In the genomic region with DNA sequence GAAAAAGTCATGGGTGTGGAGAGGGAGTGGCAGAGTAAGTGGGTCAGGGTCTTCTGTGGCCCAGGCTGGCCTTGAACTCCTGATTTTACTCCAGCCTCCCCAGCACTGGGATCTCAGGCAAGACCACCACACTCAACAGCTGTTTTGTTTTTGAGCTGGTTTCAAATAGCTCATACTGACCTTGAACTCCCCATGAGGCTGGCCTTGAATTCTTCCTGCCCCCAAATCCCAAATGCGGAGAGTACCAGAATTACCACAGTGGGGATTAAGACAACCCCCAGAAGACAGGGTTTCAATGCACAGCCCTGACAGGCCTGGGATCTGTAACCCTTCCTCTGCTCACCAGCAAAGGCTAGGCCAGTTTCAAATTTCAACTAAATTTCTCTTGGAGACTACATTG, we compare ENCODE assay signal across 26 mouse cellular contexts. TPM values are rescaled to one million over a fixed set of nuclear protein-coding genes. Genes with fewer than 3 reads are reported as not detected.
DNase-seq lines count a peak whose midpoint lies in the region; ATAC-seq lines count a peak whose summit lies in the region.
"Had no signal": no experiment of that assay in that cellular context is flagged by ENCODE, and none has a peak within 500 bp of the region (broad histone marks: within the 10 kb centered on the region; RNA-seq: fewer than 3 reads in every experiment).

No protein-coding gene starts in this region.

- no peak overlapping the region for H3K4me3 ChIP-seq in stomach, embryonic 15.5 days (replicated peaks)

- H3K9ac ChIP-seq in stomach, embryonic 15.5 days = no peak overlapping the region
- H3K9ac ChIP-seq: forebrain, embryonic 15.5 days; limb, embryonic 15.5 days; lung, embryonic 14.5 days had no signal

- H3K36me3 ChIP-seq in stomach, embryonic 15.5 days = no peaks in the 10 kb centered on the region
- H3K36me3 ChIP-seq: forebrain, embryonic 15.5 days; heart, embryonic 13.5 days; limb, embryonic 15.5 days; midbrain, embryonic 10.5 days; neural tube, embryonic 13.5 days had no signal

- no peak overlapping the region for H3K4me2 ChIP-seq in stomach, embryonic 15.5 days

- 88% methylated on average over 1 of the region's 1 CpGs for WGBS in stomach, embryonic 15.5 days

- H3K27ac ChIP-seq in stomach, embryonic 15.5 days = 0 out of 2 replicates have a peak overlapping the region, but pooled peaks have one; percentile 4
- H3K27ac ChIP-seq: forebrain, embryonic 15.5 days; hindbrain, postnatal 0 days; limb, embryonic 15.5 days; midbrain, embryonic 10.5 days; neural tube, embryonic 13.5 days had no signal

- peaks cover 13% of the 10 kb centered on the region; the same call in 1 of the 2 replicates for H3K4me1 ChIP-seq in stomach, embryonic 15.5 days

- DNase-seq in adrenal gland, postnatal 14 days = peak; percentile 10
- DNase-seq in adrenal gland, postnatal 25 days = no peak
- DNase-seq in kidney, adult 9 months = peak; percentile 3
- no peak for DNase-seq in kidney, adult 18-20 months
- DNase-seq in ES-CJ7 (ENCODE audit: low read depth, low spot score) = peak; percentile 86
- DNase-seq: B cell, adult 2 months; cerebellum, postnatal 14 days; heart, postnatal 36 days; kidney, postnatal 4 days; lung, embryonic 14.5 days; lung, postnatal 4 days; right cerebral cortex, postnatal 25 days; thymus, postnatal 4 days had no signal

- H3K9me3 ChIP-seq in stomach, embryonic 15.5 days = no peaks in the 10 kb centered on the region
- H3K9me3 ChIP-seq: forebrain, embryonic 15.5 days; heart, embryonic 13.5 days; limb, embryonic 15.5 days; midbrain, embryonic 10.5 days; neural tube, embryonic 13.5 days had no signal

- H3K27me3 ChIP-seq in stomach, embryonic 15.5 days (replicated peaks) = no peaks in the 10 kb centered on the region
- H3K27me3 ChIP-seq: forebrain, embryonic 15.5 days; heart, embryonic 13.5 days; limb, embryonic 15.5 days; neural tube, embryonic 13.5 days had no signal

- no peak for ATAC-seq in stomach, embryonic 15.5 days (ENCODE audit: insufficient read depth, low FRiP score, low read depth)
- ATAC-seq in CD4-positive, CD25-positive, alpha-beta regulatory T cell, adult 4 months = no peak
- ATAC-seq: forebrain, embryonic 15.5 days; hindbrain, postnatal 0 days had no signal

RNA-seq across cellular contexts. Expression of gene Cct8l1, which starts 12.1 kb away (rescaled TPM):
- total RNA-seq in adrenal gland, postnatal 14 days (2021) = not detected in 2 replicates
- not detected in 2 replicates for total RNA-seq in adrenal gland, postnatal 25 days (2021)
- polyA plus RNA-seq in stomach, embryonic 15.5 days (2015; fragmentation: Nextera tagmentation; extraction: Ambion mirVana) = 0.09 TPM in 1 of 2 replicates, not detected in the other
- polyA plus RNA-seq in CD4-positive, CD25-positive, alpha-beta regulatory T cell, adult 4 months (2017; shearing (Covaris generic)) = not detected
- total RNA-seq: granulocyte monocyte progenitor cell, adult 5-6 weeks; hindbrain, postnatal 0 days; layer of hippocampus, postnatal 14 days had no signal
- polyA plus RNA-seq: embryonic facial prominence, embryonic 11.5 days; erythroblast, embryonic 14.5 days; forebrain, embryonic 15.5 days; heart, embryonic 13.5 days; hindbrain, postnatal 0 days; kidney, embryonic 14.5 days; limb, embryonic 15.5 days; lung, embryonic 14.5 days; midbrain, embryonic 10.5 days had no signal

RNA-seq across cellular contexts. Expression of gene Kmt2c, which starts 29.4 kb away (rescaled TPM):
- 54.3 and 55.9 TPM in 2 replicates for total RNA-seq in adrenal gland, postnatal 14 days (2021)
- 61.9 and 69.2 TPM in 2 replicates for total RNA-seq in adrenal gland, postnatal 25 days (2021)
- 13.4 and 14.2 TPM in 2 replicates for polyA plus RNA-seq in stomach, embryonic 15.5 days (2015; fragmentation: Nextera tagmentation; extraction: Ambion mirVana)
- polyA plus RNA-seq in CD4-positive, CD25-positive, alpha-beta regulatory T cell, adult 4 months (2017; shearing (Covaris generic)) = 10 to 100 TPM; 37.5 to 38.5 TPM

Comparison
In these comparisons a context has a peak if more than half of its experiments do, and no peak if none do; other contexts are left out.
1. DNase-seq: peak in adrenal gland, postnatal 14 days (single experiment), kidney, adult 9 months (single experiment) and ES-CJ7 (single experiment); none in adrenal gland, postnatal 25 days (single experiment) and kidney, adult 18-20 months (single experiment).